Mouse (Mus musculus) neural tube, embryonic 14.5 days (tissue): ENCODE results near the gene Armc6. TPM values are rescaled to one million over a fixed set of nuclear protein-coding genes. Genes with fewer than 3 reads are reported as not detected.

Experiments
- ATAC-seq: fragments of 200-750 bp; cut with Nextera tagmentation; 2 replicates; pipeline ENCODE4 v1.8.0; 2017; ENCODE audit warnings: low read depth, mild to moderate bottlenecking, moderate TSS enrichment, moderate library complexity
- H3K27ac ChIP-seq: fragments of 300-500 bp; sonication (generic); 2 replicates; pipeline ENCODE4 v1.5.1; 2014; ENCODE audit warnings: low read depth, mild to moderate bottlenecking, control low read depth, low read length, moderate library complexity, mixed read lengths
- H3K27me3 ChIP-seq: fragments of 300-500 bp; sonication (generic); 2 replicates; pipeline ENCODE4 v1.6.1; 2014; ENCODE audit warnings: low read length; ENCODE audit not compliant: control insufficient read depth, insufficient read depth
- H3K36me3 ChIP-seq: fragments of 300-500 bp; sonication (generic); 2 replicates; pipeline ENCODE4 v1.6.1; 2014; ENCODE audit warnings: low read length, mixed read lengths; ENCODE audit not compliant: control insufficient read depth, insufficient read depth
- H3K4me1 ChIP-seq: fragments of 300-500 bp; sonication (generic); 2 replicates; pipeline ENCODE4 v1.6.1; 2014; ENCODE audit warnings: low read length; ENCODE audit not compliant: control insufficient read depth, insufficient read depth
- H3K4me2 ChIP-seq: fragments of 300-500 bp; sonication (generic); 2 replicates; pipeline ENCODE4 v1.6.1; 2014; ENCODE audit warnings: mild to moderate bottlenecking, low read depth, low read length, control low read depth
- H3K4me3 ChIP-seq: fragments of 300-500 bp; sonication (generic); 2 replicates; pipeline ENCODE4 v1.5.1; 2014; ENCODE audit warnings: low read depth, low read length, control low read depth, mixed read lengths
- H3K9ac ChIP-seq: fragments of 300-500 bp; sonication (generic); replicated peaks from 2 replicates; pipeline ENCODE4 v1.6.1; 2014; ENCODE audit warnings: low read depth, mild to moderate bottlenecking, control low read depth, low read length, mixed read lengths
- H3K9me3 ChIP-seq: fragments of 300-500 bp; sonication (generic); 2 replicates; pipeline ENCODE4 v1.6.1; 2016; ENCODE audit warnings: low read length; ENCODE audit not compliant: control insufficient read depth
- WGBS: fragments of 180-500 bp; shearing (Covaris S2); extraction: QIAGEN DNeasy Blood & Tissue Kit; methylation state at CpG from one replicate; pipeline ENCODE4 v1.1.7; 2014; 5-methylcytosine and 5-hydroxymethylcytosine counted together
- polyA plus RNA-seq: library from polyadenylated mRNA; unstranded; fragments of >200 nt; fragmentation: Nextera tagmentation; extraction: Ambion mirVana; gene quantifications from 2 replicates; pipeline ENCODE4 v1.2.1, GENCODE M21; 2014

Armc6 gene
- polyA plus RNA-seq, 1 experiment from 2014 or later = 95.5 TPM

DNA sequence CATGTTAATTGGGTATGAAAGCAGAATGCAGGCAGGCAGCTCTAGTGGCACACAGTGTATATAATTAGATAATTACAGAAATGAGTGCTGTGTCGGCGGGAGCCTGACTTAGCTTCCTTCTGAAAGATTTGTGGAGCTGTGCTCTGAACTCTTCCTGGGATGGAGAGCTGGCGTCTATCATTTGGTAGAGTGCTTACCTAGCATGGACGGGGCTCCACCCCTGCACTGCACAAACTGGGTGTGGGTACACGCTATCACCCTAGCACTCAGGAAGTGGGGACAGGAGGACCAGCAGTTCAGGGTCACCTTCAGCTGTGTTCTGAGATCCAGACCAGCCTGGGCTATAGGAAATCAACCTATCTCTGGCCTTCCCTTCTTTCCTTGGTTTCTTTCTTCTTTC is 60.9 kb downstream of the Armc6 start:
- H3K4me3 ChIP-seq = no peak overlapping the region
- H3K9ac ChIP-seq = no peak overlapping the region
- 74% methylated on average over 5 of the region's 5 CpGs for WGBS
- no peak overlapping the region for H3K27ac ChIP-seq
- H3K4me1 ChIP-seq = peaks cover 4% of the 10 kb centered on the region; the same call in 1 of the 2 replicates
- peak overlapping the region; percentile 60; the same call in 1 of the 2 replicates for H3K4me2 ChIP-seq
- H3K9me3 ChIP-seq = no peaks in the 10 kb centered on the region
- no peaks in the 10 kb centered on the region for H3K27me3 ChIP-seq
- H3K36me3 ChIP-seq = no peaks in the 10 kb centered on the region; the same call in 1 of the 2 replicates
- ATAC-seq = no peak

DNA sequence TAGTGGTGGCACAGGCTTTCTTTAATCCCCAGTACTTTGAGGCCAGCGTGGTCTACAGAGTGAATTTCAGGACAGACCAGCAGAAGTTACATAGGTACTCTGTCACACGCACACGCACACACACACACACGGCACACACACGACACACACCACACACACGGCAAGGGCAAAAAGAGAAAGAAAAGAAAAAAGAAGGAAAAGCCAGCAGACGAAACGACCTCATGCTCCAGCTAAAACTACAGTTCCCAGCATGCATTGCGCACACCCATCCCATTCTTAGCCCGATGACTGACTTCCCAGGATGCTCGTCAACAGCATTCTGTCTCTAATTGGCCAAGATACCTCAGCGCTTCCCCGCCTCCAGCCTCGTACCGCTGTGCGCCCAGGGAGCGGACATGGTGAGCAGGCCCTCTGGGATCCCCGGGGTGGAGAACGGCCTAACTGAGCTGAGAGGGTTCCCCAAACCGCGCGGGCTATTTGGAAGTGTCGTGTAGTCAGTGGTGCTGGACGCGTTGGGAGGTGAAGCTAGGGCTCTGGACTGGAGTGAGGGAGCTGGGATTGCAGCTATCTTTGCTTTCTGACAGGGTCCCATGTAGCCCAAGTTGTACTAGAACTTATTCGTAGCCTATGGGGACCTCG is 62.1 kb downstream of the Armc6 start, which contains the start of gene Tmem161a:
Gene Tmem161a (plus strand): TSS at position 314 of the 639 bp plus-strand sequence.
- Histone ChIP-seq H3K9ac (peak within 1 kb of the TSS; percentile 69), H3K4me1 (peaks cover 4% of the 10 kb centered on the region; the same call in 1 of the 2 replicates), H3K9me3 (no peaks in the 10 kb centered on the region), H3K27ac (no peak within 1 kb of the TSS), H3K27me3 (no peaks in the 10 kb centered on the region), H3K36me3 (no peaks in the 10 kb centered on the region; the same call in 1 of the 2 replicates), H3K4me2 (peak within 1 kb of the TSS; percentile 60), H3K4me3 (peak within 1 kb of the TSS; percentile 75)
- peak; percentile 97 for ATAC-seq
- 3% methylated on average over 27 of the region's 27 CpGs for WGBS

DNA sequence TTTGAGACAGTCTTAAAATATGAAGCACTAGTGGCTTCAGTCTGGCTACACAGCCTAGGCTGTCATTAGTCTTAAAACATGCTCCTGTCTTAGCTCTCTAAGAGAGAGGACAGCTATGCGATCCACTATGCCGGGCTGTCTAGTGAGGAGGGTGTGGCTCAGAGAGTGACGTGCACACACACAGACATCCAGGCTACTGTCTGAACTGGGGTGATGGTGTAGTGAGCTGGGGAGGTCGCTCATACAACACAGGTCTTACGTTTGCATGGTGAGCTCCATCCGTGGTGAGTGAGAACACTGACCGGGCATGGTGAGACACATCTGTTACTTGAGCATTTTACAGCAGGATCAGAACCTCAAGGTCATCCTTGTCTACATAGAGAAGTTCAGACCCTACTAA is 63.0 kb downstream of the Armc6 start:
- WGBS = 92% methylated on average over 7 of the region's 7 CpGs
- H3K27me3 ChIP-seq = no peaks in the 10 kb centered on the region
- H3K9me3 ChIP-seq = no peaks in the 10 kb centered on the region
- ATAC-seq = no peak
- H3K4me2 ChIP-seq = no peak overlapping the region
- no peaks in the 10 kb centered on the region for H3K36me3 ChIP-seq
- H3K4me1 ChIP-seq = peaks cover 4% of the 10 kb centered on the region; the same call in 1 of the 2 replicates
- no peak overlapping the region for H3K9ac ChIP-seq
- H3K27ac ChIP-seq = no peak overlapping the region
- H3K4me3 ChIP-seq = no peak overlapping the region

DNA sequence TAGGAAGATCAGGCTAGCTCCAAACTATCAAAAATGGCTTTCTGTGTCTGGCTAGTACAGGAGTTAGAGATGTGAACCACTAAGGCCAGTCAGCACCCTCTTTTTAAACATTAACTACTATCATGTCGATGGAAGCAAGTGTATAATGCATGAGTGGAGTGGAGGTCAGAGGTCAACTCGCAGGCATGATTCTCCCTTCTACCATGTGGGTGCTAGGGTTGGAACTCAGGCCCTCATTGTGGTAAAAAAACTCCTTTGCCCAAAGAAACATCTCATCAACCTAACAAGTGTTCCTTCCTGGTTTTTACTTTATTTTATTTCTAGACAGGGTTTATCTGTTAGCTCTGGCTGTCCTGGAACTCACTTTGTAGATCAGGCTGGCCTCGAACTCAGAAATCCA is 63.5 kb downstream of the Armc6 start:
- Histone ChIP-seq H3K9ac (no peak overlapping the region), H3K36me3 (no peaks in the 10 kb centered on the region), H3K27me3 (peaks cover 3% of the 10 kb centered on the region; the same call in 1 of the 2 replicates), H3K27ac (no peak overlapping the region), H3K4me2 (no peak overlapping the region), H3K4me3 (no peak overlapping the region), H3K4me1 (peaks cover 4% of the 10 kb centered on the region; the same call in 1 of the 2 replicates), H3K9me3 (no peaks in the 10 kb centered on the region)
- WGBS = 86% methylated on average over 3 of the region's 3 CpGs
- ATAC-seq = no peak

Other genes with a start within 250 kb of the Armc6 start
- gene Gatad2a, start 238.1 kb downstream of the Armc6 start, polyA plus RNA-seq = 20.9 and 27.5 TPM in 2 replicates
- gene Mau2, start 191.7 kb downstream of the Armc6 start, polyA plus RNA-seq = 73.5 and 77.9 TPM in 2 replicates
- 47.1 and 52.9 TPM in 2 replicates for gene Sugp1, start 191.7 kb downstream of the Armc6 start, polyA plus RNA-seq
- gene Tm6sf2, start 161.5 kb downstream of the Armc6 start, polyA plus RNA-seq = 1.3 and 2.1 TPM in 2 replicates
- 0.73 and 0.84 TPM in 2 replicates for gene Hapln4, start 151.0 kb downstream of the Armc6 start, polyA plus RNA-seq
- gene Ncan, start 113.6 kb downstream of the Armc6 start, polyA plus RNA-seq = 154 and 176 TPM in 2 replicates
- gene Nr2c2ap, start 103.1 kb downstream of the Armc6 start, polyA plus RNA-seq = 22.9 and 35.3 TPM in 2 replicates
- gene Rfxank, start 95.3 kb downstream of the Armc6 start, polyA plus RNA-seq = 9.4 and 12.2 TPM in 2 replicates
- gene Borcs8, start 95.0 kb downstream of the Armc6 start, polyA plus RNA-seq = 63.7 and 72.3 TPM in 2 replicates
- gene Mef2b, start 94.8 kb downstream of the Armc6 start, polyA plus RNA-seq = 0.27 and 0.72 TPM in 2 replicates
- gene Tmem161a, start 62.1 kb downstream of the Armc6 start, polyA plus RNA-seq = 28.3 and 34.8 TPM in 2 replicates
- 7.6 and 10.0 TPM in 2 replicates for gene Slc25a42, start 22.2 kb downstream of the Armc6 start, polyA plus RNA-seq
- gene Sugp2, start 240 bp downstream of the Armc6 start, polyA plus RNA-seq = 77.1 and 78.6 TPM in 2 replicates
- 16.8 and 25.5 TPM in 2 replicates for gene Homer3, start 48.4 kb upstream of the Armc6 start, polyA plus RNA-seq
- gene Ddx49, start 68.0 kb upstream of the Armc6 start, polyA plus RNA-seq = 44.5 and 45.9 TPM in 2 replicates
- 285 and 327 TPM in 2 replicates for gene Cope, start 68.1 kb upstream of the Armc6 start, polyA plus RNA-seq
- 33.4 and 42.9 TPM in 2 replicates for gene Cers1, start 81.3 kb upstream of the Armc6 start, polyA plus RNA-seq
- gene Gdf1, start 95.4 kb upstream of the Armc6 start, polyA plus RNA-seq = 2.1 and 7.5 TPM in 2 replicates
- 14.4 and 15.0 TPM in 2 replicates for gene Upf1, start 118.8 kb upstream of the Armc6 start, polyA plus RNA-seq
- 0.20 and 0.41 TPM in 2 replicates for gene Comp, start 139.1 kb upstream of the Armc6 start, polyA plus RNA-seq
- 48.2 and 55.9 TPM in 2 replicates for gene Crtc1, start 205.1 kb upstream of the Armc6 start, polyA plus RNA-seq
- 29.4 and 30.1 TPM in 2 replicates for gene Klhl26, start 242.5 kb upstream of the Armc6 start, polyA plus RNA-seq